Mouse (Mus musculus) MEL (cell line): ENCODE results near the gene Sfrp5. TPM values are rescaled to one million over a fixed set of nuclear protein-coding genes. Genes with fewer than 3 reads are reported as not detected.

Experiments
- DNase-seq: peaks from one replicate; pipeline ENCODE4 v3.0.0; 2011; ENCODE audit warnings: low read depth, low spot score
- H3K27ac ChIP-seq: 2 replicates; pipeline ENCODE4 v1.5.1; 2012; ENCODE audit warnings: low read depth, mild to moderate bottlenecking, control low read depth, low read length, moderate library complexity; ENCODE audit not compliant: control insufficient read depth
- H3K27me3 ChIP-seq, 2 experiments: fragments of 150-350 bp in 1 of 2; sonication (generic) in 1 of 2; 2 replicates each; pipeline ENCODE4 v1.6.1; 2012; ENCODE audit warnings: low read length in 2 of 2, mild to moderate bottlenecking in 2 of 2, improper control_type of control experiment in 1 of 2, moderate library complexity in 1 of 2; ENCODE audit not compliant: insufficient read depth in 2 of 2, control insufficient read depth in 1 of 2
- H3K36me3 ChIP-seq, 2 experiments: 2 replicates each; pipeline ENCODE4 v1.6.1; 2012 to 2014; ENCODE audit warnings: low read length in 2 of 2, improper control_type of control experiment in 1 of 2, inconsistent platforms in 1 of 2, mild to moderate bottlenecking in 1 of 2; ENCODE audit not compliant: insufficient read depth in 2 of 2, control insufficient read depth in 1 of 2
- H3K4me1 ChIP-seq, 2 experiments: fragments of 150-350 bp in 1 of 2; sonication (generic) in 1 of 2; 2 replicates each; pipeline ENCODE4 v1.6.1; 2012; ENCODE audit warnings: low read length in 2 of 2, improper control_type of control experiment in 1 of 2, mild to moderate bottlenecking in 1 of 2; ENCODE audit not compliant: insufficient read depth in 2 of 2, control insufficient read depth in 1 of 2
- H3K4me3 ChIP-seq, 2 experiments: fragments of 150-350 bp in 1 of 2; sonication (generic) in 1 of 2; 2 replicates each; pipeline ENCODE4 v1.5.1; 2012; ENCODE audit warnings: low read depth in 2 of 2, low read length in 2 of 2, mild to moderate bottlenecking in 2 of 2, moderate library complexity in 2 of 2, control low read depth in 1 of 2, improper control_type of control experiment in 1 of 2; ENCODE audit not compliant: control insufficient read depth in 1 of 2, insufficient read depth in 1 of 2
- H3K79me2 ChIP-seq: 2 replicates; pipeline ENCODE4 v1.6.1; 2012; ENCODE audit warnings: mild to moderate bottlenecking, low read length, moderate library complexity; ENCODE audit not compliant: control insufficient read depth, poor library complexity, insufficient read depth
- H3K9ac ChIP-seq: 2 replicates; pipeline ENCODE4 v1.6.1; 2012; ENCODE audit warnings: low read depth, mild to moderate bottlenecking, control low read depth, low read length, moderate library complexity; ENCODE audit not compliant: control insufficient read depth, poor library complexity, severe bottlenecking
- H3K9me3 ChIP-seq: fragments of 150-350 bp; sonication (generic); replicated peaks from 2 replicates; pipeline ENCODE4 v1.6.1; 2012; ENCODE audit warnings: mild to moderate bottlenecking, low read length, improper control_type of control experiment, moderate library complexity; ENCODE audit not compliant: insufficient read depth
- CHD1 ChIP-seq: IDR thresholded peaks from 2 replicates; pipeline ENCODE4 v1.6.1; 2012; ENCODE audit warnings: low read depth, mild to moderate bottlenecking, inconsistent platforms, low read length, improper control_type of control experiment
- E2F4 ChIP-seq: IDR thresholded peaks from 2 replicates; pipeline ENCODE4 v1.6.1; 2011; ENCODE audit warnings: low read depth, low read length, improper control_type of control experiment, borderline replicate concordance
- ELF1 ChIP-seq: IDR thresholded peaks from 2 replicates; pipeline ENCODE4 v1.6.1; 2014; ENCODE audit warnings: low read depth, mild to moderate bottlenecking, inconsistent platforms, low read length, improper control_type of control experiment, moderate library complexity
- EP300 ChIP-seq, 2 experiments: IDR thresholded peaks; 2 replicates each; pipeline ENCODE4 v1.6.1; 2011; ENCODE audit warnings: improper control_type of control experiment in 2 of 2, low read length in 2 of 2, low read depth in 1 of 2, mild to moderate bottlenecking in 1 of 2
- ETS1 ChIP-seq: IDR thresholded peaks from 2 replicates; pipeline ENCODE4 v1.6.1; 2012; ENCODE audit warnings: low read depth, mild to moderate bottlenecking, inconsistent platforms, low read length, improper control_type of control experiment, moderate library complexity
- GABPA ChIP-seq: IDR thresholded peaks from 2 replicates; pipeline ENCODE4 v1.6.1; 2012; ENCODE audit warnings: low read depth, mild to moderate bottlenecking, inconsistent platforms, low read length, improper control_type of control experiment, moderate library complexity
- HCFC1 ChIP-seq: IDR thresholded peaks from 2 replicates; pipeline ENCODE4 v1.6.1; 2012; ENCODE audit warnings: low read depth, mild to moderate bottlenecking, inconsistent platforms, low read length, improper control_type of control experiment, moderate library complexity
- MAFK ChIP-seq: IDR thresholded peaks from 2 replicates; pipeline ENCODE4 v1.6.1; 2011; ENCODE audit warnings: low read depth, mild to moderate bottlenecking, low read length, improper control_type of control experiment, borderline replicate concordance
- MAZ ChIP-seq: IDR thresholded peaks from 2 replicates; pipeline ENCODE4 v1.6.1; 2012; ENCODE audit warnings: low read depth, mild to moderate bottlenecking, inconsistent platforms, low read length, improper control_type of control experiment
- MEF2A ChIP-seq: IDR thresholded peaks from 2 replicates; pipeline ENCODE4 v1.6.1; 2014; ENCODE audit warnings: low read depth, mild to moderate bottlenecking, inconsistent platforms, low read length, improper control_type of control experiment; ENCODE audit not compliant: poor library complexity, insufficient replicate concordance, severe bottlenecking; ENCODE audit errors: extremely low read depth
- MXI1 ChIP-seq: IDR thresholded peaks from 2 replicates; pipeline ENCODE4 v1.6.1; 2011; ENCODE audit warnings: mild to moderate bottlenecking, low read depth, low read length, improper control_type of control experiment
- MYB ChIP-seq: IDR thresholded peaks from 2 replicates; pipeline ENCODE4 v1.6.1; 2011; ENCODE audit warnings: mild to moderate bottlenecking, low read depth, low read length, improper control_type of control experiment
- MYC ChIP-seq: IDR thresholded peaks from 2 replicates; pipeline ENCODE4 v1.6.1; 2011; ENCODE audit warnings: low read depth, mild to moderate bottlenecking, low read length, improper control_type of control experiment, moderate library complexity
- NELFE ChIP-seq: IDR thresholded peaks from 2 replicates; pipeline ENCODE4 v1.6.1; 2011; ENCODE audit warnings: low read depth, low read length, improper control_type of control experiment
- NRF1 ChIP-seq: IDR thresholded peaks from 2 replicates; pipeline ENCODE4 v1.6.1; 2014; ENCODE audit warnings: low read depth, mild to moderate bottlenecking, inconsistent platforms, low read length, improper control_type of control experiment, moderate library complexity; ENCODE audit not compliant: poor library complexity, insufficient read depth, severe bottlenecking
- POLR2A ChIP-seq, 2 experiments: IDR thresholded peaks; 2 replicates each; pipeline ENCODE4 v1.6.1; 2011 to 2012; ENCODE audit warnings: low read length in 2 of 2, mild to moderate bottlenecking in 2 of 2, control low read depth in 1 of 2, improper control_type of control experiment in 1 of 2, low read depth in 1 of 2, moderate library complexity in 1 of 2; ENCODE audit not compliant: control insufficient read depth in 1 of 2, insufficient read depth in 1 of 2, poor library complexity in 1 of 2
- RAD21 ChIP-seq: IDR thresholded peaks from 2 replicates; pipeline ENCODE4 v1.6.1; 2011; ENCODE audit warnings: mild to moderate bottlenecking, low read depth, low read length, improper control_type of control experiment
- RCOR1 ChIP-seq: IDR thresholded peaks from 2 replicates; pipeline ENCODE4 v1.6.1; 2012; ENCODE audit warnings: low read depth, mild to moderate bottlenecking, inconsistent platforms, low read length, improper control_type of control experiment
- SIN3A ChIP-seq: IDR thresholded peaks from 2 replicates; pipeline ENCODE4 v1.6.1; 2012; ENCODE audit warnings: low read length, improper control_type of control experiment, inconsistent platforms
- TBP ChIP-seq: IDR thresholded peaks from 2 replicates; pipeline ENCODE4 v1.8.0; 2011; ENCODE audit warnings: low read depth, low read length, improper control_type of control experiment
- TCF12 ChIP-seq: IDR thresholded peaks from 2 replicates; pipeline ENCODE4 v1.6.1; 2014; ENCODE audit warnings: low read depth, mild to moderate bottlenecking, inconsistent platforms, low read length, improper control_type of control experiment, moderate library complexity
- USF2 ChIP-seq, 2 experiments: IDR thresholded peaks; 2 replicates each; pipeline ENCODE4 v1.6.1; 2011 to 2012; ENCODE audit warnings: improper control_type of control experiment in 2 of 2, low read length in 2 of 2, borderline replicate concordance in 1 of 2, inconsistent platforms in 1 of 2, low read depth in 1 of 2, mild to moderate bottlenecking in 1 of 2; ENCODE audit not compliant: insufficient read depth in 1 of 2
- ZNF384 ChIP-seq: IDR thresholded peaks from 2 replicates; pipeline ENCODE4 v1.6.1; 2012; ENCODE audit warnings: low read depth, mild to moderate bottlenecking, inconsistent platforms, low read length, improper control_type of control experiment
- polyA plus RNA-seq, 2 experiments: library from polyadenylated mRNA; stranded (reverse) in 1 of 2; unstranded in 1 of 2; fragments of >175 nt in 1 of 2; fragments of >200 nt in 1 of 2; gene quantifications; 2 replicates each; pipeline versions ENCODE4 v1.2.1 to v1.2.4; 2012; ENCODE audit warnings: low replicate concordance in 2 of 2, low read depth in 1 of 2; ENCODE audit not compliant: insufficient read length in 2 of 2, insufficient read depth in 1 of 2, missing spikeins in 1 of 2
- total RNA-seq: library from RNA; depleted of rRNA; stranded (reverse); fragments of 300-350 nt; gene quantifications from 2 replicates; pipeline ENCODE4 v1.2.3, GENCODE M21; 2012

Sfrp5 gene
- total and polyA plus RNA-seq, 3 experiments = 0.50 TPM; not detected in 2

DNA sequence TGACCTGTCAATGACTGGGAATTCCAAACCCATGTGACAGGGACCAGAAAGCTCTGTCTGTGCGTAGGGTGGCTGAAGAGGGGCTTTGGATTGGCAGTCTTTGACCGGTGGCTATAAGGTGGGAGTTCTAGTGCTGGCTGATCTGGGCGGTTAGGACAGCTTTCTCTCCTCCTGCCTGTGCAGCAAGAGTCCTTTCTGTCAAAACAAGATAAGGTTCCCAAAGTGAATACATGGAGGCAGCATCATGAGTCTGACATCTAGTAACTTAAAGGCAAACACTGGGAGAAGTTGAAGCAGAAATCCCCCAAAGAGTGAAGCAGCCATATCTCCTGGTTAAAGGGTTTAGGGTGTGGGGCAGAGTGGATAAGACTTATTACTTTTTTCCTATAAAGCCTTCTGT is 45.5 kb upstream of the Sfrp5 start, which contains the start of gene Golga7b (continued):
- TF ChIP-seq ETS1 = peak; percentile 68; the same call in 1 of the 2 replicates
- TF ChIP-seq MYC = 0 out of 2 replicates have a peak, but pooled peaks have one; percentile 16
- TF ChIP-seq RCOR1 = peak; percentile 63
- 0 out of 2 replicates have a peak, but pooled peaks have one; percentile 15 for TF ChIP-seq ZNF384
- 0 out of 2 replicates have a peak, but pooled peaks have one; percentile 17 for TF ChIP-seq E2F4
- TF ChIP-seq POLR2A (IDR thresholded peaks at IDR 0.05; ENCODE audit: control insufficient read depth in 1 of 2, insufficient read depth in 1 of 2, low read depth in 1 of 2, low read length in 2 of 2, poor library complexity in 1 of 2) = no peak
- TF ChIP-seq CHD1 = no peak
- TF ChIP-seq USF2 (IDR thresholded peaks at IDR 0.05; ENCODE audit: borderline replicate concordance in 1 of 2, insufficient read depth in 1 of 2, low read depth in 1 of 2, low read length in 2 of 2) = no peak
- TF ChIP-seq TBP = 0 out of 2 replicates have a peak, but pooled peaks have one; percentile 20

DNA sequence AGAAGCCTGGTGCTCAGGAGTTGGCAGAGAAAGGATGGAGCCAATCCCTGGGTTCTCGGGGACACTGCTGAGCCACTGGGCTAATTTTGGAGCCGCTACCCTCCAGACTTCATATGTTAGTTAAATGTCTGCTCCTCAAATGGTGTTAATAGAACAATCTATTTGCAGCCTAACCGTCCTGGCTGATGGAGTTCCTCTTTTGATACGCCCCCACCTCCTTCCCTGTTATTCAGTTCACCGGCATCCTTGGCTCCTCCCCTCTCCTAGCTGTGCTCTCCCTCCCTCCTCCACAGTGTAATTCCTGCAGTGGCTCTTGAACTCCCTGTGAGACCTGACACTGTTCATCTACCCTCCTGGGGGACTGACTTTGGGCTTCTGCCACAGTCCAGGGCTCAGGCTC is 44.6 kb upstream of the Sfrp5 start:
- TF ChIP-seq MYB = peak; percentile 84
- TF ChIP-seq SIN3A = no peak
- TF ChIP-seq NELFE = no peak; the same call in 1 of the 2 replicates
- no peak for TF ChIP-seq NRF1
- peak; percentile 31; the same call in 1 of the 2 replicates for TF ChIP-seq ETS1
- peak; percentile 53; the same call in 1 of the 2 replicates for TF ChIP-seq TBP
- TF ChIP-seq MAZ = peak; percentile 83; the same call in 1 of the 2 replicates
- TF ChIP-seq HCFC1 = no peak
- TF ChIP-seq MEF2A = no peak
- TF ChIP-seq EP300 (IDR thresholded peaks at IDR 0.05; ENCODE audit: low read depth in 1 of 2, low read length in 2 of 2) = peak; percentile 76 to 82
- TF ChIP-seq CHD1 = no peak
- no peak for TF ChIP-seq ELF1
- TF ChIP-seq POLR2A (IDR thresholded peaks at IDR 0.05; ENCODE audit: control insufficient read depth in 1 of 2, insufficient read depth in 1 of 2, low read depth in 1 of 2, low read length in 2 of 2, poor library complexity in 1 of 2) = peak in 1 of 2 experiments; percentile 37; a peak in 1 of 4 replicates
- no peak for TF ChIP-seq RAD21
- TF ChIP-seq USF2 (IDR thresholded peaks at IDR 0.05; ENCODE audit: borderline replicate concordance in 1 of 2, insufficient read depth in 1 of 2, low read depth in 1 of 2, low read length in 2 of 2) = no peak
- TF ChIP-seq TCF12 = peak; percentile 31; the same call in 1 of the 2 replicates
- TF ChIP-seq GABPA = no peak
- no peak for TF ChIP-seq MAFK
- TF ChIP-seq MXI1 = 0 out of 2 replicates have a peak, but pooled peaks have one; percentile 12
- TF ChIP-seq ZNF384 = no peak

More for the DNA sequence above, 44.6 kb upstream of the Sfrp5 start:
- peak; percentile 90 for DNase-seq
- H3K36me3 ChIP-seq = peaks cover 0 to 22% of the 10 kb centered on the region in 2 experiments; a peak in 2 of 4 replicates
- H3K27me3 ChIP-seq = no peaks in the 10 kb centered on the region
- H3K4me3 ChIP-seq = peak overlapping the region; percentile 9 to 43; a peak in 2 of 4 replicates
- peak overlapping the region; percentile 17 for H3K9ac ChIP-seq
- no peaks in the 10 kb centered on the region for H3K79me2 ChIP-seq
- H3K9me3 ChIP-seq = no peaks in the 10 kb centered on the region
- H3K27ac ChIP-seq = peak overlapping the region; percentile 74
- H3K4me1 ChIP-seq = peaks cover 4 to 56% of the 10 kb centered on the region in 2 experiments
